Mouse (Mus musculus) lung, postnatal 0 days (tissue): Measurements from ENCODE around the gene Zmynd10. TPM values are rescaled to one million over a fixed set of nuclear protein-coding genes. Genes with fewer than 3 reads are reported as not detected.

Experiments used
- ATAC-seq: fragments of 200-750 bp; cut with Nextera tagmentation; 2 replicates; pipeline ENCODE4 v1.8.0; 2017; ENCODE audit warnings: moderate library complexity
- DNase-seq: peaks from one replicate; pipeline ENCODE4 v3.0.0-alpha.2; 2016; ENCODE audit warnings: low spot score
- H3K27ac ChIP-seq: fragments of 300-500 bp; sonication (generic); 2 replicates; pipeline ENCODE4 v1.5.1; 2014; ENCODE audit warnings: antibody characterized with exemption, mild to moderate bottlenecking, low read length, mixed read lengths
- H3K27me3 ChIP-seq: fragments of 300-500 bp; sonication (generic); replicated peaks from 2 replicates; pipeline ENCODE4 v1.6.1; 2014; ENCODE audit warnings: low read length, mixed read lengths; ENCODE audit not compliant: insufficient read depth
- H3K36me3 ChIP-seq: fragments of 300-500 bp; sonication (generic); 2 replicates; pipeline ENCODE4 v1.6.1; 2014; ENCODE audit warnings: low read length, mixed read lengths; ENCODE audit not compliant: insufficient read depth
- H3K4me1 ChIP-seq: fragments of 300-500 bp; sonication (generic); 2 replicates; pipeline ENCODE4 v1.6.1; 2014; ENCODE audit warnings: antibody characterized with exemption, low read depth, low read length, mixed read lengths; ENCODE audit not compliant: insufficient read depth
- H3K4me2 ChIP-seq: fragments of 300-500 bp; sonication (generic); replicated peaks from 2 replicates; pipeline ENCODE4 v1.6.1; 2014; ENCODE audit warnings: low read depth, mild to moderate bottlenecking, low read length, moderate library complexity, mixed read lengths
- H3K4me3 ChIP-seq: fragments of 300-500 bp; sonication (generic); 2 replicates; pipeline ENCODE4 v1.5.1; 2014; ENCODE audit warnings: low read depth, low read length
- H3K9ac ChIP-seq: fragments of 300-500 bp; sonication (generic); replicated peaks from 2 replicates; pipeline ENCODE4 v1.6.1; 2014; ENCODE audit warnings: low read depth, mild to moderate bottlenecking
- H3K9me3 ChIP-seq: fragments of 300-500 bp; sonication (generic); 2 replicates; pipeline ENCODE4 v1.6.1; 2016; ENCODE audit warnings: low read length, mixed read lengths
- CTCF ChIP-seq: IDR thresholded peaks from 2 replicates; pipeline ENCODE4 v1.5.1; 2016; ENCODE audit warnings: antibody characterized with exemption, mild to moderate bottlenecking
- EP300 ChIP-seq: IDR thresholded peaks from 2 replicates; pipeline ENCODE4 v1.6.1; 2016; ENCODE audit warnings: antibody characterized with exemption, mild to moderate bottlenecking, control low read depth
- WGBS: fragments of 180-500 bp; shearing (Covaris S2); extraction: QIAGEN DNeasy Blood & Tissue Kit; methylation state at CpG from one replicate; pipeline ENCODE4 v1.1.7; 2014; 5-methylcytosine and 5-hydroxymethylcytosine counted together
- polyA plus RNA-seq: library from polyadenylated mRNA; unstranded; fragments of >200 nt; fragmentation: Nextera tagmentation; extraction: Ambion mirVana; gene quantifications from 2 replicates; pipeline ENCODE4 v1.2.1, GENCODE M21; 2015

Gene Zmynd10
- polyA plus RNA-seq, 1 experiment from 2014 or later: 9.1 TPM

DNA sequence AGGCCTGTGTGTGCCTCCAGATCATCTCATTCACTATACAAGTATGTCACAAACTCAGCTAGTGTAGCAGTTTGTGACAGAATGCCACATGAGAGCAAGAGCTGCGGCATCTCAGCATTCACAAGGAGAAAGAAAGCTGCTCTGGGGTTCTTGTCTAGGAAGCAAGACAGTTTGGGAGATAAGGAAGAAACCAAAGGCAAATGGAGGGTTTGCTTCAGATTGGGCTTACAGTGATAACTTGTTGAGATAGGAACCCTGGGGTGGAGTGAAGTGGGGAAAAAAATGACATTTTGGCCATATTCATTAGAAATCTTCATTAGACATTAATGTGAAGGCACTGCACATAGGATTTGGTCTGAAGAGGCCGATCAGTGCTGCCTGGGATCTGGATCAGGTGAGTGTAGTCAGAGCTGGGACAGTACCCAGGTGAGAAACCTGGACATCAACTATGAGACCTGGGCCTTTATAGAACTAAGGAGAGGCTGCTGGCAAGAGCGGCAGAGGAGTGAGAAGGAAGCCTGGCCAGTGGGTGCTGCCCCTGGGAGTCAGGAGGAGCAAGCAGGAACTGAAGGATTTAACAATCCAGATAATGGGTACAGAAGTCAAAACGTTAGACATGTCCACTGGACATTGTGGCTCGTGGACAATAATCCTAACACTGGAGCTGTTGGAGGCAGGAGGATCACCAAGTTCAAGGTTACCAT, 5.7 kb downstream of the Zmynd10 start:
- peak overlapping the region; percentile 82; the same call in 1 of the 2 replicates for H3K27ac ChIP-seq
- no peak for ATAC-seq
- TF ChIP-seq CTCF (no peak), EP300 (no peak)

DNA sequence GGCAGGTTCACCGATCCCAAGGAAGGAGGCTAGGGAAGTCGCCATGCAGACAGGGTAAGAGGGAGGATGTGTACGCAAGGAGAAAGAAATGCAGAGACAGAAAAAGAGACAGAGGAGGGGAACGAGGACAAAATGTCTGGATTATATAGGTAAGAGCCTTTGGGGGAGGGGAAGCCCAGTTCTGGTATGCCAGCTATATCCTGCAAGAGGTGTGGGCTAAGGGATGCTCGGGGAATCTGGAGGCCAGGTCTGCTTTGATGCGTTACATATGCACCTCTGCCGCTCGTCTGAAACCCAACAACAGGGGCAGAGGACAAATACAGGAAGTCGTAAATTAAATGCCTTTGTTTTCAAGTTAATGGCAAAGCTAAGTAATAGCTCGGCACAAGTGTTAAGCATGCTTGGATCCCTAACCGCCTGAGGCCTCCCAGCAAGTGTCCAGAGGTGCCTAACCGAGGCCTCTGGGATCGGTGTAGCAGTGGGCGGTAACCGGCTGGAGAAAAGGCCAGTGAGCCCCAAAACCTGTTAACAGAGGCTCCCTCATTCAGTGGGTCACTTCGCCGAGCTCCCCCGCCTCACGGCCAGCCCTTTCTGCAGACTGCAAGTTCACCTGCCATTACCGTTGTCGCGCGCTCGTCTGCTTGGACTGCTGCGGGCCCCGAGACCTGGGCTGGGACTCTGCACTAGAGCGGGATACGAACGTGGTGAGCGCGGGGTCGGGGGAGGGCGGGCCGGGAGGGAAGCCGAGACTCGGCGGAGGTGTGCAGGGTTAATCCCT, 6.6 kb downstream of the Zmynd10 start:
- H3K4me1 ChIP-seq: peaks cover 36% of the 10 kb centered on the region
- H3K27me3 ChIP-seq: no peaks in the 10 kb centered on the region
- peak overlapping the region; percentile 79 for H3K4me3 ChIP-seq
- WGBS: 5% methylated on average over 36 of the region's 37 CpGs
- H3K9me3 ChIP-seq: no peaks in the 10 kb centered on the region
- H3K27ac ChIP-seq: peak overlapping the region; percentile 82
- no peak for DNase-seq
- TF ChIP-seq EP300 (no peak), CTCF (no peak)
- H3K36me3 ChIP-seq: peaks cover 18% of the 10 kb centered on the region; the same call in 1 of the 2 replicates
- peak overlapping the region; percentile 23; the same call in 1 of the 2 replicates for H3K9ac ChIP-seq
- peak; percentile 14 for ATAC-seq
- peak overlapping the region; percentile 78 for H3K4me2 ChIP-seq

More for the DNA sequence above, 5.7 kb downstream of the Zmynd10 start:
- no peak for DNase-seq
- Histone ChIP-seq H3K4me1 (peaks cover 36% of the 10 kb centered on the region), H3K4me3 (no peak overlapping the region), H3K4me2 (peak overlapping the region; percentile 78), H3K36me3 (peaks cover 9% of the 10 kb centered on the region; the same call in 1 of the 2 replicates), H3K27me3 (no peaks in the 10 kb centered on the region), H3K9ac (no peak overlapping the region), H3K9me3 (no peaks in the 10 kb centered on the region)
- WGBS: 75% methylated on average over 5 of the region's 5 CpGs

- 3% methylated on average over 50 of the region's 53 CpGs for WGBS
- DNase-seq (peak; percentile 99), ATAC-seq (peak; percentile 90)
- TF ChIP-seq CTCF (peak; percentile 44; the same call in 1 of the 2 replicates), EP300 (no peak; the same call in 1 of the 2 replicates)
- no peaks in the 10 kb centered on the region for H3K27me3 ChIP-seq
- H3K4me1 ChIP-seq: peaks cover 36% of the 10 kb centered on the region
- H3K27ac ChIP-seq: peak overlapping the region; percentile 99
- H3K9ac ChIP-seq: peak overlapping the region; percentile 72
- peak overlapping the region; percentile 78 for H3K4me2 ChIP-seq
- peaks cover 24% of the 10 kb centered on the region; the same call in 1 of the 2 replicates for H3K36me3 ChIP-seq
- H3K9me3 ChIP-seq: no peaks in the 10 kb centered on the region
- peak overlapping the region; percentile 79 for H3K4me3 ChIP-seq
These were observed 7.3 kb downstream of the Zmynd10 start for GRCm38 (mm10) chr9:107554319-107554825.

DNA sequence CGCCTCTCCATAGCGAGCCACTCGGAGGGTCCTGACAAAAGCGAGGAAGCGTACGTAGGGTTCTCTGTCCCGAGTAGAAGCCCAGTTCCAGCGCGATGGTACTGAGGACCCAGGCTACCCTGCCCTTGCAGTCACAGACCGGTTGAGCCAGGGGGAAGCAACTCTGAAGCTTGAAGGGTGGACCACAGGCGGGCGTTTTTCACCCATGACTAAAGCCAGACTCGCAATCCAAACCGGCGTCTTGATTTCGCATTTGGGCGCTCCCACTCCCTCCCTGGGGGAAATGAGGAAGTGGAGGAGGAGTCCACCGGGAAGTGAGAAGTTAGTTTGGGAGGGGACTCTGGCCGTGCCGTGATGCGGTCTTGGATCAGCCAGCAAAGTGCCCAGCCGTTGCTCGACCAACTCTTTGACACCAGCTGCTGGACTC, 7.9 kb downstream of the Zmynd10 start:
- DNase-seq: peak; percentile 96
- 0 out of 2 replicates have a peak, but pooled peaks have one; percentile 17 for TF ChIP-seq EP300
- TF ChIP-seq CTCF: 0 out of 2 replicates have a peak, but pooled peaks have one; percentile 24
- Histone ChIP-seq H3K4me1 (peaks cover 36% of the 10 kb centered on the region), H3K4me2 (peak overlapping the region; percentile 78), H3K36me3 (peaks cover 30% of the 10 kb centered on the region; the same call in 1 of the 2 replicates), H3K9me3 (no peaks in the 10 kb centered on the region), H3K4me3 (peak overlapping the region; percentile 79), H3K27ac (peak overlapping the region; percentile 99), H3K9ac (peak overlapping the region; percentile 72), H3K27me3 (no peaks in the 10 kb centered on the region)
- ATAC-seq: peak; percentile 29
- WGBS: under 1% methylated on average over 22 of the region's 23 CpGs

GRCm38 (mm10) chr9:107555701-107556100, 8.6 kb downstream of the Zmynd10 start:
- H3K27me3 ChIP-seq: no peaks in the 10 kb centered on the region
- DNase-seq (no peak), ATAC-seq (no peak)
- peak overlapping the region; percentile 72 for H3K9ac ChIP-seq
- H3K36me3 ChIP-seq: peaks cover 34% of the 10 kb centered on the region; the same call in 1 of the 2 replicates
- peak overlapping the region; percentile 78 for H3K4me2 ChIP-seq
- H3K4me3 ChIP-seq: peak overlapping the region; percentile 79
- peak overlapping the region; percentile 99 for H3K27ac ChIP-seq
- H3K9me3 ChIP-seq: no peaks in the 10 kb centered on the region
- peaks cover 36% of the 10 kb centered on the region for H3K4me1 ChIP-seq
- TF ChIP-seq EP300 (no peak), CTCF (no peak)
- WGBS: 30% methylated on average over 2 of the region's 2 CpGs

- WGBS: 42% methylated on average over 3 of the region's 3 CpGs
- H3K27me3 ChIP-seq: no peaks in the 10 kb centered on the region
- H3K4me1 ChIP-seq: peaks cover 30% of the 10 kb centered on the region
- H3K36me3 ChIP-seq: peaks cover 38% of the 10 kb centered on the region; the same call in 1 of the 2 replicates
- no peak overlapping the region; the same call in 1 of the 2 replicates for H3K9ac ChIP-seq
- ATAC-seq (no peak), DNase-seq (peak; percentile 55)
- TF ChIP-seq CTCF (no peak), EP300 (no peak)
- peak overlapping the region; percentile 99; the same call in 1 of the 2 replicates for H3K27ac ChIP-seq
- H3K4me2 ChIP-seq: peak overlapping the region; percentile 78
- no peaks in the 10 kb centered on the region for H3K9me3 ChIP-seq
- peak overlapping the region; percentile 79; the same call in 1 of the 2 replicates for H3K4me3 ChIP-seq
These were observed 9.2 kb downstream of the Zmynd10 start for GRCm38 (mm10) chr9:107556346-107556745.
